Mouse (Mus musculus) neural tube, embryonic 11.5 days (tissue): ENCODE measurements around the gene Ubxn10. TPM values are rescaled to one million over a fixed set of nuclear protein-coding genes. Genes with fewer than 3 reads are reported as not detected.

ENCODE experiments used
- ATAC-seq: fragments of 200-750 bp; cut with Nextera tagmentation; 2 replicates; pipeline ENCODE4 v1.8.0; 2017; ENCODE audit warnings: moderate number of reproducible peaks, mild to moderate bottlenecking, moderate TSS enrichment, moderate library complexity; ENCODE audit not compliant: insufficient read depth, low FRiP score, low TSS enrichment
- DNase-seq: peaks from one replicate; pipeline ENCODE4 v3.0.0-alpha.2; 2015; ENCODE audit warnings: low spot score
- H3K27ac ChIP-seq: fragments of 300-500 bp; sonication (generic); 2 replicates; pipeline ENCODE4 v1.5.1; 2014; ENCODE audit warnings: low read depth, mild to moderate bottlenecking, low read length
- H3K27me3 ChIP-seq: fragments of 300-500 bp; sonication (generic); 2 replicates; pipeline ENCODE4 v1.6.1; 2014; ENCODE audit warnings: mild to moderate bottlenecking, low read length, mixed read lengths; ENCODE audit not compliant: control insufficient read depth, insufficient read depth
- H3K36me3 ChIP-seq: fragments of 300-500 bp; sonication (generic); 2 replicates; pipeline ENCODE4 v1.6.1; 2014; ENCODE audit warnings: mild to moderate bottlenecking, low read length, moderate library complexity, mixed read lengths; ENCODE audit not compliant: control insufficient read depth, insufficient read depth
- H3K4me1 ChIP-seq: fragments of 300-500 bp; sonication (generic); 2 replicates; pipeline ENCODE4 v1.6.1; 2014; ENCODE audit warnings: low read length, mixed read lengths; ENCODE audit not compliant: control insufficient read depth, insufficient read depth
- H3K4me2 ChIP-seq: fragments of 300-500 bp; sonication (generic); 2 replicates; pipeline ENCODE4 v1.6.1; 2014; ENCODE audit warnings: low read depth, mild to moderate bottlenecking, moderate library complexity
- H3K4me3 ChIP-seq: fragments of 300-500 bp; sonication (generic); 2 replicates; pipeline ENCODE4 v1.5.1; 2014; ENCODE audit warnings: low read depth, low read length
- H3K9ac ChIP-seq: fragments of 300-500 bp; sonication (generic); 2 replicates; pipeline ENCODE4 v1.6.1; 2014; ENCODE audit warnings: mild to moderate bottlenecking, low read length
- H3K9me3 ChIP-seq: fragments of 300-500 bp; sonication (generic); 2 replicates; pipeline ENCODE4 v1.6.1; 2016; ENCODE audit warnings: low read length; ENCODE audit not compliant: control insufficient read depth
- WGBS: fragments of 180-500 bp; shearing (Covaris S2); extraction: QIAGEN DNeasy Blood & Tissue Kit; methylation state at CpG from one replicate; pipeline ENCODE4 v1.1.7; 2014; 5-methylcytosine and 5-hydroxymethylcytosine counted together
- polyA plus RNA-seq: library from polyadenylated mRNA; unstranded; fragments of >200 nt; fragmentation: Nextera tagmentation; extraction: Ambion mirVana; gene quantifications from 2 replicates; pipeline ENCODE4 v1.2.1, GENCODE M21; 2014

Gene Ubxn10
- polyA plus RNA-seq, 1 experiment from 2014 or later: 1.0 TPM

GRCm38 (mm10) chr4:138690561-138690960 is 46.4 kb downstream of the Ubxn10 start:
- Histone ChIP-seq H3K27me3 (peaks cover 18% of the 10 kb centered on the region), H3K4me1 (peaks cover 31% of the 10 kb centered on the region), H3K9ac (no peak overlapping the region), H3K36me3 (no peaks in the 10 kb centered on the region), H3K27ac (no peak overlapping the region), H3K4me3 (no peak overlapping the region), H3K4me2 (no peak overlapping the region), H3K9me3 (no peaks in the 10 kb centered on the region)
- ATAC-seq (no peak), DNase-seq (no peak)
- 3% methylated on average over 4 of the region's 4 CpGs for WGBS

DNA sequence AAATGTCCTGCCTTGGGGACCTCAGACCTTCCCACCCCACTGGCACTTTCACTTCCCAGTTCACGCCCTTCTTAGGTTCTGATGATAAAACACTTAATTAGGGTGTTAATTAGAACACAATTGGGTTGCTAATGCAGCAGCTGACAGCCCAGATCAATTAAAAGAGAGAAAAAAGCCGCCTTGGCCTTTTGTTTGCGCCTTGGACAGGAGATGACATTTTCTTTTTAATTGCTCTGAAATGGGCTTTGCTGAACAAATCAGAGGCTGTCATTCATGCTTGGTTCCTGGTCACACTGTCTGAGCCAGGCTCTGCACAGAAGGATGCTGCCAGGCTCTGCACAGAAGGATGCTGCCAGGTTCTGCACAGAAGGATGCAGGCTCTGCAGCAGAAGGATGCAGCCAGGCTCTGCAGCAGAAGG is 47.9 kb downstream of the Ubxn10 start:
- H3K4me1 ChIP-seq: peaks cover 31% of the 10 kb centered on the region
- no peak overlapping the region for H3K4me3 ChIP-seq
- H3K4me2 ChIP-seq: no peak overlapping the region
- no peak for ATAC-seq
- H3K27ac ChIP-seq: no peak overlapping the region
- no peaks in the 10 kb centered on the region for H3K36me3 ChIP-seq
- no peaks in the 10 kb centered on the region for H3K9me3 ChIP-seq
- H3K9ac ChIP-seq: no peak overlapping the region
- 21% methylated on average over 3 of the region's 3 CpGs for WGBS
- no peak for DNase-seq
- H3K27me3 ChIP-seq: peaks cover 18% of the 10 kb centered on the region

DNA sequence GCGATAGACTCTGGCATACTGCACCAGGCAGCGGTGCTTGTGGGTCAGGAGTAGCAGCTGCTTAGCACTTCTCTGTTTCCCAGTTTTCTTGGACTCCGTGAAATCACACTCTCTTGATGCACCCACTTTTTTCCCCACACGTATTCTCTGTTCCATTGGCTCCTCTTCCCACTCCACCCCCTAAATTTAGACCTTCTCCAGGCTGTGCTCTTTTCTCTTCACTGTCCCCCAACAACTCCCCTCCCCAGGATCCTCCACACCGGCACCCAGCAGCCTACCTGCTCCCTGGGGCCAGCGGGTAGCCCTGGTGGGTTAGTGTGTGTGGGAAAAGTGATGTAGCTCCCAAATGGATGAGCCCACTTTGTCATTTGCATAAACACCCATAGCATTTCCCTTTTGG is 51.2 kb downstream of the Ubxn10 start:
- Histone ChIP-seq H3K27ac (no peak overlapping the region), H3K27me3 (peaks cover 9% of the 10 kb centered on the region), H3K4me3 (no peak overlapping the region), H3K36me3 (no peaks in the 10 kb centered on the region), H3K9ac (no peak overlapping the region), H3K4me1 (peaks cover 9% of the 10 kb centered on the region), H3K9me3 (no peaks in the 10 kb centered on the region), H3K4me2 (no peak overlapping the region)
- ATAC-seq: no peak
- no peak for DNase-seq
- 83% methylated on average over 6 of the region's 6 CpGs for WGBS

DNA sequence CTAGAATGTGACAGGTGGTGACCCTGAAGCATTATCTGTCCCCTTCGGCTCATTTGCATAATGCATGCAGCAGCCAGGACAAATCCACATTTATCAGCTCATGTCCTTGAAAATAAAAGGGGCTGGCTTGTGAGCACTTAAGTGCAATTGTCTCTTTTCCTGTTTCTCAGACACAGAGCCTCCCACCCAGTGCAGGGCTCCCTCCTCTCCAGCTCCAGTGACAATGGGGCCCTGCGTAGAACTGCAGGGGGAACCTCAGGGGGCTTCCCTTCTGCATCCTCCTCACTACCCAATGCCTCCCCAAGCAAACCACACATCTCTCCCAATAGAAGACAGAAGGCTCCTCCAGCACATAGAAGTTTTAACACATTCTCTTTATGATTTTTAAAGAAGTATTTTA is 54.2 kb downstream of the Ubxn10 start:
- Histone ChIP-seq H3K9ac (no peak overlapping the region), H3K9me3 (no peaks in the 10 kb centered on the region), H3K36me3 (no peaks in the 10 kb centered on the region), H3K4me3 (no peak overlapping the region), H3K4me2 (no peak overlapping the region), H3K27ac (no peak overlapping the region), H3K27me3 (no peaks in the 10 kb centered on the region), H3K4me1 (no peaks in the 10 kb centered on the region; the same call in 1 of the 2 replicates)
- DNase-seq: peak; percentile 37
- ATAC-seq: no peak
- 46% methylated on average over 2 of the region's 2 CpGs for WGBS

DNA sequence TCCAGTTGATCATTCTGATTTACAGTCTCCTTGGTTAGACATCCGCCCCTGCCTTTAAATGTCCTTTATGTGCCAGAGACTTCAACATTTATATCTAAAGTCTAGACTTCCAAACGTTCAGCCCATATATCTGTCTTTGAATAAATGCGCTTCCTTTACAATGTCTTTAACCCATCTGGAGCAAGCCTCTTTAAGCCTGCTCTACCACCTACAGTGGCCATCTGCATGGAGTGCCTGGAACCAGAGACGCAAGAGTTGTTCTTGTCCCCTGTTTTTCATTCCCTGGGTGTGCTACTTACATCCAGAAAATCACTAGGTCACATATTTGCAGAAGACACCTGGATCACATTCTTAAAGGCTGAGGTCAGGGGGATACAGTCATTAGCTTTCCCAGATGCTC is 56.8 kb downstream of the Ubxn10 start:
- Histone ChIP-seq H3K36me3 (no peaks in the 10 kb centered on the region), H3K27ac (no peak overlapping the region), H3K9ac (no peak overlapping the region), H3K4me1 (no peaks in the 10 kb centered on the region; the same call in 1 of the 2 replicates), H3K9me3 (no peaks in the 10 kb centered on the region), H3K4me2 (no peak overlapping the region), H3K4me3 (no peak overlapping the region), H3K27me3 (no peaks in the 10 kb centered on the region)
- WGBS: 68% methylated on average over 4 of the region's 4 CpGs
- ATAC-seq (no peak), DNase-seq (no peak)

- Histone ChIP-seq H3K36me3 (no peaks in the 10 kb centered on the region), H3K4me3 (no peak overlapping the region), H3K27me3 (no peaks in the 10 kb centered on the region), H3K9ac (no peak overlapping the region), H3K4me2 (peak overlapping the region; percentile 22; the same call in 1 of the 2 replicates), H3K27ac (0 out of 2 replicates have a peak overlapping the region, but pooled peaks have one; percentile 27), H3K9me3 (no peaks in the 10 kb centered on the region), H3K4me1 (no peaks in the 10 kb centered on the region)
- WGBS: 27% methylated on average over 16 of the region's 16 CpGs
- DNase-seq (peak; percentile 69), ATAC-seq (no peak)
Observed at GRCm38 (mm10) chr4:138677579-138677978, 59.4 kb downstream of the Ubxn10 start.

GRCm38 (mm10) chr4:138676480-138676879 is 60.5 kb downstream of the Ubxn10 start:
- ATAC-seq (no peak), DNase-seq (no peak)
- Histone ChIP-seq H3K9ac (no peak overlapping the region), H3K36me3 (no peaks in the 10 kb centered on the region), H3K4me1 (no peaks in the 10 kb centered on the region), H3K27ac (no peak overlapping the region), H3K9me3 (no peaks in the 10 kb centered on the region), H3K27me3 (no peaks in the 10 kb centered on the region), H3K4me3 (no peak overlapping the region), H3K4me2 (no peak overlapping the region)
- WGBS: 16% methylated on average over 16 of the region's 16 CpGs

GRCm38 (mm10) chr4:138672160-138672559 is 64.8 kb downstream of the Ubxn10 start:
- WGBS: 63% methylated on average over 4 of the region's 4 CpGs
- H3K4me3 ChIP-seq: no peak overlapping the region
- H3K4me1 ChIP-seq: no peaks in the 10 kb centered on the region
- H3K9ac ChIP-seq: no peak overlapping the region
- no peak for DNase-seq
- no peak overlapping the region for H3K27ac ChIP-seq
- H3K36me3 ChIP-seq: no peaks in the 10 kb centered on the region
- ATAC-seq: no peak
- H3K27me3 ChIP-seq: no peaks in the 10 kb centered on the region
- H3K9me3 ChIP-seq: no peaks in the 10 kb centered on the region
- no peak overlapping the region for H3K4me2 ChIP-seq

DNA sequence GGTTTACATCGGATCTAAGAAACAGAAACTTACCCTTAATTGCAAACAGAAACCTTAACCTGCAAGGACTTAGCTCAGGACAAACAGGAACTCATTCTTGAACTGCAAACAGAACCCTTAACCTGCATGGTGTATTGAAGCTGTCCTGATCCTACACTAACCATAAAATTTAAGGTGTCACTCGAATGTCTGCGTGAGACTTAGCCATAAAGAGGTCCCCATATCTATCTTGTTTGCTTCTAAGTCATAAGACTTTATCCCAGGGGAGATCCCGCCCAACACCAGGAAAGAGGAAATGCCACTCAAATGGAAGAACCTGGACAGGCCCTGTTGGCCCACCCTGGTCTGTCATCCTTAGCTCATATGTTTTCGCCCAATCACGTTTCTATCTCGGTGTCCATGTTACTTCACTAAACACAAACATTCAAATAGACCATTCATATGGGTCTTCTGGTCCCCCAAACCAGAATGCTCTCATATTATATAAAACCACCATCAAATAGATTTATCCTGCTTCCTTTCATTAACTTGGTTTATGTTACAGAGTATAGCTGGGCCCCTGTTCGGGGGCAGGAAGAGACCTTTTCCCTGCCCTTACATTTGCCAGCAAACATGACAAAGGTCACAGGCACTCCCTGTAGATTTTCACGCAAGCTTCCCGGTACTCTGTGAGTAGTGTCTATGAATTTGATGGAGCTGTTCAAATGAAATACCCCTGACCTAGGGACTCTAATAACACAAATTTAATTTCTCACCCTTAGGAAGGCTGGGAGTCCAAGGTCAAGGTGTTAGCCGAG is 66.7 kb downstream of the Ubxn10 start:
- no peaks in the 10 kb centered on the region for H3K9me3 ChIP-seq

More for the DNA sequence above, 66.7 kb downstream of the Ubxn10 start:
- DNase-seq (no peak), ATAC-seq (no peak)
- Histone ChIP-seq H3K9ac (no peak overlapping the region), H3K4me2 (no peak overlapping the region), H3K27me3 (no peaks in the 10 kb centered on the region), H3K4me1 (no peaks in the 10 kb centered on the region), H3K36me3 (no peaks in the 10 kb centered on the region), H3K27ac (no peak overlapping the region), H3K4me3 (no peak overlapping the region)
- WGBS: 84% methylated on average over 11 of the region's 11 CpGs
